Mouse (Mus musculus): ENCODE measurements at regions not wholly inside any gene's neighbourhood (a gene's known extent, or its start where the extent isn't known, plus 50 kb on each side); places are given as distances from the start of the nearest gene placed in this dataset.

- no peaks in the 10 kb centered on the region for H3K27me3 ChIP-seq (replicated peaks)
- H3K27ac ChIP-seq (replicated peaks), result no peak overlapping the region
- H3K4me3 ChIP-seq (replicated peaks), result no peak overlapping the region
- H3K9ac ChIP-seq (replicated peaks), result no peak overlapping the region
- no peak overlapping the region for H3K4me2 ChIP-seq
- no peaks in the 10 kb centered on the region for H3K9me3 ChIP-seq (replicated peaks)
- no peaks in the 10 kb centered on the region for H3K4me1 ChIP-seq
- 89% methylated on average over 3 of the region's 3 CpGs for WGBS
- no peaks in the 10 kb centered on the region for H3K36me3 ChIP-seq
- no peak for ATAC-seq (ENCODE audit: low FRiP score)
Observed at GRCm38 (mm10) chr3:129049899-129050597, 149.6 kb upstream of the Pitx2 start.

GRCm38 (mm10) chr3:129065457-129066364, 134.0 kb upstream of the Pitx2 start:
- Histone ChIP-seq H3K36me3 (no peaks in the 10 kb centered on the region), H3K9me3 (replicated peaks) (no peaks in the 10 kb centered on the region), H3K4me2 (peak overlapping the region; percentile 49), H3K27ac (replicated peaks) (no peak overlapping the region), H3K4me3 (replicated peaks) (peak overlapping the region; percentile 14), H3K27me3 (replicated peaks) (no peaks in the 10 kb centered on the region), H3K9ac (replicated peaks) (no peak overlapping the region), H3K4me1 (peaks cover 21% of the 10 kb centered on the region)
- ATAC-seq (ENCODE audit: low FRiP score), result peak; percentile 70
- WGBS, result 14% methylated on average over 19 of the region's 19 CpGs

GRCm38 (mm10) chr3:129069676-129070075, 130.0 kb upstream of the Pitx2 start:
- Histone ChIP-seq H3K4me3 (replicated peaks) (no peak overlapping the region), H3K27ac (replicated peaks) (no peak overlapping the region), H3K9me3 (replicated peaks) (no peaks in the 10 kb centered on the region), H3K36me3 (no peaks in the 10 kb centered on the region), H3K9ac (replicated peaks) (no peak overlapping the region), H3K27me3 (replicated peaks) (no peaks in the 10 kb centered on the region), H3K4me1 (peaks cover 24% of the 10 kb centered on the region), H3K4me2 (no peak overlapping the region)
- ATAC-seq (ENCODE audit: low FRiP score), result no peak
- WGBS, result 87% methylated on average over 8 of the region's 8 CpGs

- peaks cover 21% of the 10 kb centered on the region for H3K4me1 ChIP-seq
- H3K4me2 ChIP-seq, result no peak overlapping the region
Observed at GRCm38 (mm10) chr3:129070521-129070933, 129.2 kb upstream of the Pitx2 start.

GRCm38 (mm10) chr3:129071002-129071401, 128.7 kb upstream of the Pitx2 start:
- H3K4me3 ChIP-seq (replicated peaks), result no peak overlapping the region
- ATAC-seq (ENCODE audit: low FRiP score), result 0 out of 2 replicates have a peak, but pooled peaks have one; percentile 48
- no peaks in the 10 kb centered on the region for H3K9me3 ChIP-seq (replicated peaks)
- H3K27ac ChIP-seq (replicated peaks), result no peak overlapping the region
- no peaks in the 10 kb centered on the region for H3K36me3 ChIP-seq
- H3K27me3 ChIP-seq (replicated peaks), result no peaks in the 10 kb centered on the region
- WGBS, result 42% methylated on average over 7 of the region's 7 CpGs
- H3K4me1 ChIP-seq, result peaks cover 17% of the 10 kb centered on the region
- no peak overlapping the region for H3K9ac ChIP-seq (replicated peaks)
- H3K4me2 ChIP-seq, result no peak overlapping the region

More at GRCm38 (mm10) chr3:129070521-129070933, 129.2 kb upstream of the Pitx2 start:
- Histone ChIP-seq H3K27me3 (replicated peaks) (no peaks in the 10 kb centered on the region), H3K4me3 (replicated peaks) (no peak overlapping the region), H3K9ac (replicated peaks) (no peak overlapping the region), H3K36me3 (no peaks in the 10 kb centered on the region), H3K9me3 (replicated peaks) (no peaks in the 10 kb centered on the region), H3K27ac (replicated peaks) (no peak overlapping the region)
- 0 out of 2 replicates have a peak, but pooled peaks have one; percentile 16 for ATAC-seq (ENCODE audit: low FRiP score)
- WGBS, result 9% methylated on average over 3 of the region's 3 CpGs

- 6% methylated on average over 1 of the region's 1 CpGs for WGBS
- Histone ChIP-seq H3K36me3 (no peaks in the 10 kb centered on the region), H3K9ac (replicated peaks) (no peak overlapping the region), H3K4me2 (no peak overlapping the region), H3K4me1 (no peaks in the 10 kb centered on the region), H3K27me3 (replicated peaks) (no peaks in the 10 kb centered on the region), H3K9me3 (replicated peaks) (no peaks in the 10 kb centered on the region), H3K27ac (replicated peaks) (no peak overlapping the region), H3K4me3 (replicated peaks) (no peak overlapping the region)
- ATAC-seq (ENCODE audit: low FRiP score), result no peak
Observed at GRCm38 (mm10) chr3:129076396-129076795, 123.3 kb upstream of the Pitx2 start.

GRCm38 (mm10) chr3:129103786-129104440, 95.8 kb upstream of the Pitx2 start:
- Histone ChIP-seq H3K4me1 (no peaks in the 10 kb centered on the region), H3K4me2 (peak overlapping the region; percentile 36), H3K9ac (replicated peaks) (no peak overlapping the region; the same call in 1 of the 2 replicates), H3K36me3 (no peaks in the 10 kb centered on the region), H3K4me3 (replicated peaks) (no peak overlapping the region), H3K27ac (replicated peaks) (no peak overlapping the region), H3K9me3 (replicated peaks) (no peaks in the 10 kb centered on the region), H3K27me3 (replicated peaks) (no peaks in the 10 kb centered on the region)
- WGBS, result 57% methylated on average over 12 of the region's 12 CpGs
- no peak for ATAC-seq (ENCODE audit: low FRiP score)

GRCm38 (mm10) chr3:129104811-129105210, 94.9 kb upstream of the Pitx2 start:
- Histone ChIP-seq H3K9me3 (replicated peaks) (no peaks in the 10 kb centered on the region), H3K27me3 (replicated peaks) (no peaks in the 10 kb centered on the region), H3K27ac (replicated peaks) (no peak overlapping the region), H3K4me2 (peak overlapping the region; percentile 36), H3K4me1 (no peaks in the 10 kb centered on the region), H3K36me3 (no peaks in the 10 kb centered on the region), H3K9ac (replicated peaks) (no peak overlapping the region), H3K4me3 (replicated peaks) (no peak overlapping the region)
- WGBS, result 52% methylated on average over 9 of the region's 9 CpGs
- no peak for ATAC-seq (ENCODE audit: low FRiP score)

GRCm38 (mm10) chr3:129106174-129106573, 93.5 kb upstream of the Pitx2 start:
- WGBS, result 48% methylated on average over 2 of the region's 2 CpGs
- no peak overlapping the region for H3K4me2 ChIP-seq
- no peaks in the 10 kb centered on the region for H3K9me3 ChIP-seq (replicated peaks)
- no peaks in the 10 kb centered on the region for H3K36me3 ChIP-seq
- H3K27me3 ChIP-seq (replicated peaks), result no peaks in the 10 kb centered on the region
- H3K9ac ChIP-seq (replicated peaks), result no peak overlapping the region
- H3K4me3 ChIP-seq (replicated peaks), result no peak overlapping the region
- ATAC-seq (ENCODE audit: low FRiP score), result no peak
- no peaks in the 10 kb centered on the region for H3K4me1 ChIP-seq
- no peak overlapping the region for H3K27ac ChIP-seq (replicated peaks)

- Histone ChIP-seq H3K27ac (replicated peaks) (no peak overlapping the region), H3K27me3 (replicated peaks) (no peaks in the 10 kb centered on the region), H3K9ac (replicated peaks) (no peak overlapping the region), H3K36me3 (no peaks in the 10 kb centered on the region), H3K4me1 (no peaks in the 10 kb centered on the region), H3K4me3 (replicated peaks) (no peak overlapping the region), H3K9me3 (replicated peaks) (no peaks in the 10 kb centered on the region), H3K4me2 (no peak overlapping the region)
- ATAC-seq (ENCODE audit: low FRiP score), result no peak
- 82% methylated on average over 2 of the region's 2 CpGs for WGBS
Observed at GRCm38 (mm10) chr3:129130521-129130920, 69.2 kb upstream of the Pitx2 start.

- Histone ChIP-seq H3K4me1 (no peaks in the 10 kb centered on the region), H3K4me3 (replicated peaks) (no peak overlapping the region), H3K27me3 (replicated peaks) (no peaks in the 10 kb centered on the region), H3K9me3 (replicated peaks) (no peaks in the 10 kb centered on the region), H3K9ac (replicated peaks) (no peak overlapping the region), H3K36me3 (no peaks in the 10 kb centered on the region), H3K27ac (replicated peaks) (no peak overlapping the region), H3K4me2 (no peak overlapping the region)
- 19% methylated on average over 8 of the region's 8 CpGs for WGBS
- ATAC-seq (ENCODE audit: low FRiP score), result no peak
Observed at GRCm38 (mm10) chr3:129131140-129131539, 68.5 kb upstream of the Pitx2 start.

All from neural tube, embryonic 15.5 days (tissue).